Mouse (Mus musculus) forebrain, embryonic 12.5 days (tissue): ENCODE data around the gene Agrp. TPM values are rescaled to one million over a fixed set of nuclear protein-coding genes. Genes with fewer than 3 reads are reported as not detected.
A peak's percentile ranks its signal among the peaks of the same experiment; 100 is the strongest.

Experiments
- ATAC-seq: fragments of 200-750 bp; cut with Nextera tagmentation; 2 replicates; pipeline ENCODE4 v1.8.0; 2017; ENCODE audit warnings: moderate TSS enrichment; ENCODE audit not compliant: low FRiP score
- H3K27ac ChIP-seq: fragments of 300-500 bp; sonication (generic); 2 replicates; pipeline ENCODE4 v1.5.1; 2016; ENCODE audit warnings: mild to moderate bottlenecking
- H3K27me3 ChIP-seq: fragments of 300-500 bp; sonication (generic); 2 replicates; pipeline ENCODE4 v1.6.1; 2016; ENCODE audit warnings: mild to moderate bottlenecking
- H3K36me3 ChIP-seq: fragments of 300-500 bp; sonication (generic); replicated peaks from 2 replicates; pipeline ENCODE4 v1.6.1; 2016; ENCODE audit warnings: mild to moderate bottlenecking
- H3K4me1 ChIP-seq: fragments of 300-500 bp; sonication (generic); 2 replicates; pipeline ENCODE4 v1.6.1; 2016
- H3K4me2 ChIP-seq: fragments of 300-500 bp; sonication (generic); 2 replicates; pipeline ENCODE4 v1.6.1; 2016; ENCODE audit warnings: mild to moderate bottlenecking, moderate library complexity
- H3K4me3 ChIP-seq: fragments of 300-500 bp; sonication (generic); replicated peaks from 2 replicates; pipeline ENCODE4 v1.5.1; 2016; ENCODE audit warnings: mild to moderate bottlenecking
- H3K9ac ChIP-seq: fragments of 300-500 bp; sonication (generic); 2 replicates; pipeline ENCODE4 v1.6.1; 2016; ENCODE audit warnings: mild to moderate bottlenecking
- H3K9me3 ChIP-seq: fragments of 300-500 bp; sonication (generic); 2 replicates; pipeline ENCODE4 v1.6.1; 2016
- WGBS: fragments of 180-500 bp; shearing (Covaris S2); methylation state at CpG from one replicate; pipeline ENCODE4 v1.1.7; 2016; 5-methylcytosine and 5-hydroxymethylcytosine counted together
- polyA plus RNA-seq: library from polyadenylated mRNA; unstranded; fragments of >200 nt; fragmentation: Nextera tagmentation; extraction: Ambion mirVana; gene quantifications from 2 replicates; pipeline ENCODE4 v1.2.1, GENCODE M21; 2016

Agrp gene
- polyA plus RNA-seq, 1 experiment from 2014 or later = 0.61 TPM

DNA sequence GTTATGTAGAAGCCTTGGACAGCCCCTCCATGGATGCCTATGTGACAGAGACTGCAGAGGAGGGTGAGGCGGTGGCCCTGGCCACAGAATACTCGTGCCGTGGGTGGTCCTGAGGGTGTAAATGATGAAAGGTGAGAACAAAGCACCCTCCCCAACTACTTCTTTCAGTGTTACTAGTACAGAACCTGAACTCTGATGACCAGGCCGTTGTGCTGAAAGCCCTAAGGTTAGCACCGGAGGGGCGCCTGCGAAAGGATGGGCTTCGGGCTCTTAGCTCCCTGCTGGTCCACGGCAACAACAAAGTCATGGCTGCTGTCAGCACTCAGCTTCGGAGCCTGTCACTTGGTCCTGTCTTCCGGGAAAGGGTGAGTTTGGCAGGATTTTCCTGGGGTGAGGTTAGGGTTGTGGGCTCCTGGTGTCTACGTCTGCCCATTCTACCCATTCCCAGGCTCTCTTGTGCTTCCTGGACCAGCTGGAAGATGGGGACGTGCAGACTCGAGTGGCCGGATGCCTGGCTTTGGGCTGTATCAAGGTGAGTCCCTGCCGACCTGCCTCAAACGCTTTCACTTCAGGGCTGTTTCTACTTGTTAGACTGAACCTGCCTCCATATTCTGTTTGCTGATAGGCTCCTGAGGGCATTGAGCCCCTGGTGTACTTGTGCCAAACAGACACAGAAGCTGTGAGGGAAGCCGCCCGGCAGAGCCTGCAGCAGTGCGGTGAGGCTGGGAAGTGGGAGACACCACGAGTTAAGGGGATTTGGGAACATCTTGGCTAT lies 16.1 kb downstream of the Agrp start:
- Histone ChIP-seq H3K4me3 (no peak overlapping the region), H3K9ac (no peak overlapping the region), H3K36me3 (peaks cover 62% of the 10 kb centered on the region), H3K4me1 (peaks cover 25% of the 10 kb centered on the region), H3K9me3 (no peaks in the 10 kb centered on the region), H3K27me3 (no peaks in the 10 kb centered on the region), H3K27ac (peak overlapping the region; percentile 74; the same call in 1 of the 2 replicates), H3K4me2 (no peak overlapping the region)
- no peak for ATAC-seq
- WGBS = 90% methylated on average over 21 of the region's 21 CpGs

DNA sequence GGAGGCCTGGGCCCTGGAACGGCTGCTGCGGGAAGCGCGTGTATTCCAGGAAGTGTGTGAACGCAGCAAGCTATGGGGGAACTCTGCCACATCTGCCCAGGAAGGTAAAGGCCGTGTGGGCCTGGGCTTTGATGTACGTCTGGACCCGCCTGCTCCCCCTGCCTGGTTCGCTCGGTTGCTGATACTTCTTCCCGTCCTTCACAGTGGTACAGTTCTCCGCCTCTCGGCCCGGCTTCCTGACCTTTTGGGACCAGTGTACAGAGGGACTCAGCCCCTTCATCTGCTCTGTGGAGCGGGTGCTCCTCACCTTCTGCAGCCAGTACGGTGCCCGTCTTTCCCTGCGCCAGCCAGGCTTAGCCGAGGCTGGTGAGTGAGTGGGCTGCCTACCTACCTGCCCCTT lies 17.0 kb downstream of the Agrp start:
- peaks cover 6% of the 10 kb centered on the region; the same call in 1 of the 2 replicates for H3K27me3 ChIP-seq
- H3K27ac ChIP-seq = no peak overlapping the region
- no peak overlapping the region for H3K4me3 ChIP-seq
- peaks cover 20% of the 10 kb centered on the region for H3K4me1 ChIP-seq
- no peaks in the 10 kb centered on the region for H3K9me3 ChIP-seq
- peaks cover 71% of the 10 kb centered on the region for H3K36me3 ChIP-seq
- WGBS = 90% methylated on average over 19 of the region's 19 CpGs
- no peak for ATAC-seq
- H3K4me2 ChIP-seq = no peak overlapping the region
- H3K9ac ChIP-seq = no peak overlapping the region

DNA sequence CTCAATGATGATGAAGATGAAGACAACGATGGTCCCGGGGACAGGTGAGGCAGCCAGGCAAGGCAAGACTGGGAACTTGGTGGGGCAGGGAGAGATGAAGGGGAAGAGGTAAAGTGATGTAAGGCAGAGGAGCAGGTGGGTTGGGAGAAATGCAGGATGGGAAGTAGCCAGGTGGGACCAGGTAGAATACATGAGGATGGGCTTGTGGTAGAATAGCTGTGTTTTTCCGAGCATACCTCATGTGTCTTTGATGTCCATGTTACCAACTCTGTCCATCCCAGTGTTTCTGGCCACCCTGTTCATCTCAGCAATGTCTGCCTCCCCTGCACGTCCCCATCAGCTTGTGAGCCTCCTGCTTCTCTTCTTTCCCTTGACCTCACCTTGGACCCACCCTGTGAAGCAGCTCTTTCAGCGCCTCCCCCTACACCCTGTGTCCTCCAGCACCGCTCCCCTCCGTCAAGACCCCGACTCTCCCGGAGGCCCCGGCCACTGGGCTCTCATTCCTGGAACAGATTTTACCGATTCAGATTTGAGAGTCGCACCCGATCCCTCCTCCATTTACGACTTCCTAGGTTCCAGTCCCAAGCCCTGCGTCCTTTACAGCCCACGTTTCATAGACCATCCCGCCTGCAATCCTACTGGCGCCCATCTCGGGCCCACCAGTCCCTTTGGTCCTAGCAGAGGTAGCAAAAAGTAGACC lies 18.2 kb downstream of the Agrp start:
- Histone ChIP-seq H3K4me1 (peaks cover 24% of the 10 kb centered on the region), H3K9ac (no peak overlapping the region), H3K4me2 (no peak overlapping the region), H3K27me3 (peaks cover 17% of the 10 kb centered on the region), H3K27ac (no peak overlapping the region), H3K4me3 (no peak overlapping the region), H3K9me3 (no peaks in the 10 kb centered on the region), H3K36me3 (peaks cover 76% of the 10 kb centered on the region)
- ATAC-seq = no peak
- 94% methylated on average over 19 of the region's 19 CpGs for WGBS

DNA sequence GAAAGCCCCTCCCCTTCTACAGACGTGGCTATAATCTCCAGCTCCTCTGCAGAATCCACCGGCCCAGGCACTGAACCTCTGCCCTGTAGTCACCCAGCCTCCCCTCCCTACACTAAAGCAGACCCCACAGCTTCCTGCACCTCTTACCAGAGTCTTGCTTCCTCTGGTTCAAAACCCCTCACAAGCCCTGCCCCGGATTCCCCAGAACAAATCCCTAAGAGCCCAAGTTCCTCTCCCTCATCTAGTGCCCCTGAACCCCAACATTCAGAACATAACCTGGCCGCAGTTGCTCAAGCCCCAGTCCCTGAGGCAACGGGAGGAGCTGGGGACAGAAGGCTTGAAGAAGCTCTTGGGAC lies 18.9 kb downstream of the Agrp start:
- 94% methylated on average over 5 of the region's 5 CpGs for WGBS
- Histone ChIP-seq H3K9me3 (no peaks in the 10 kb centered on the region), H3K27ac (no peak overlapping the region), H3K9ac (no peak overlapping the region), H3K4me1 (peaks cover 28% of the 10 kb centered on the region), H3K4me2 (no peak overlapping the region), H3K27me3 (peaks cover 23% of the 10 kb centered on the region), H3K36me3 (peaks cover 73% of the 10 kb centered on the region), H3K4me3 (no peak overlapping the region)
- ATAC-seq = no peak

DNA sequence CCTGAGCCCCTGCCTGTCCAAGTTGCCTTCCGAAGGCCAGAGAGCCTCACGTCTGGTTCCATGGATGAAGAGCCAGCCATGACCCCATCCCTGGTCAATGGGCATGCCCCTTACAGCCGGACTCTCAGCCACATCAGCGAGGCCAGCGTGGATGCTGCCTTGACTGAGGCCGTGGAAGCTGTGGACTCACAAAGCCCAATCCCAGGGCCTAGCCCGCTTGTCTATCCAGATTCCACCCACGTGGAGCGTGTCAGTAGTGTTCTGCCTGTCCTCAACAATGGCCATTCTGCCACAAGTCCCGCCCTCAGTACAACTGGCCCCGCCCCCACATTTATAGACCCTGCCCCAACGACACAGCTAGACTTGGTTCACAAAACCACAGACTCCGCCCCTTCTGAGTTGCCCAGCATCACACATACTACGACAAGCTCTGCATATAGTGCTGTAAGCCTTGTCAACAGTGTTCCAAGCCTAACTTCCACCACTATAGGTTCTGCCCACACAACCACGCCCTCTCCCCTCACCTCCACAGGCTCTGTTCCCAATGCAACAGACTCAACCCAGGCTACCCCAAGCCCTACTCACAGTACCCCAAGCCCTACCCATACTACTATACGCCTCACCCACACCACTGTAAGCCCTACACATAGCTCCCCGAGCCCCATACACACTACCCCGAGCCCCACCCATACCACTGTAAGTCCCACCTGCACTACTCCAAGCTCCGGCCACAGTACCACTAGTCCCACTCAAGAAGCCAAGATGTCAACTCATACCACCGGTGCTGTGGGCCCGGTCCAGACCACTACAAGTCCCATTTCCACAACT lies 19.5 kb downstream of the Agrp start:
- H3K9ac ChIP-seq = no peak overlapping the region
- no peak for ATAC-seq
- no peak overlapping the region for H3K27ac ChIP-seq
- no peak overlapping the region for H3K4me3 ChIP-seq
- H3K4me1 ChIP-seq = peaks cover 28% of the 10 kb centered on the region
- WGBS = 92% methylated on average over 21 of the region's 21 CpGs
- peaks cover 70% of the 10 kb centered on the region for H3K36me3 ChIP-seq
- no peak overlapping the region for H3K4me2 ChIP-seq
- H3K27me3 ChIP-seq = peaks cover 28% of the 10 kb centered on the region
- no peaks in the 10 kb centered on the region for H3K9me3 ChIP-seq

DNA sequence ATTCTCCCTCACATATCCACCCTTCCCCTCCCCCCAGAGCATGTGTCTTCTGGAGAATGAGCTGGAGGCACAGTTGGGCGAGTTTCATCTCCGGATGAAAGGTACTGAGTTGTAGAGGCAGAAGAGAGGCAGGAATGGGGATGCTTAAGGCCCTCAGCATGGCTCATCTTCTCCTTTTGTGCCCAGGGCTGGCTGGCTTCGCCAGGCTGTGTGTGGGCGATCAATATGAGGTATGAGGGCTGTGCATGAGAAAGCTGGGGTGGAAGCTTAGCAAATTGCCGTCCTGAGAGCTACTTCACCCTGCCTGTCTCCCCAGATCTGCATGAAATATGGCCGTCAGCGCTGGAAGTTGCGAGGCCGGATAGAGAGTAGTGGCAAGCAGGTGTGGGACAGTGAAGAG lies 21.3 kb downstream of the Agrp start:
- H3K4me1 ChIP-seq = peaks cover 17% of the 10 kb centered on the region
- H3K4me3 ChIP-seq = no peak overlapping the region
- no peaks in the 10 kb centered on the region for H3K9me3 ChIP-seq
- no peak for ATAC-seq
- H3K4me2 ChIP-seq = no peak overlapping the region
- H3K27me3 ChIP-seq = peaks cover 39% of the 10 kb centered on the region
- H3K27ac ChIP-seq = no peak overlapping the region
- peaks cover 63% of the 10 kb centered on the region for H3K36me3 ChIP-seq
- WGBS = 87% methylated on average over 9 of the region's 9 CpGs
- H3K9ac ChIP-seq = no peak overlapping the region

DNA sequence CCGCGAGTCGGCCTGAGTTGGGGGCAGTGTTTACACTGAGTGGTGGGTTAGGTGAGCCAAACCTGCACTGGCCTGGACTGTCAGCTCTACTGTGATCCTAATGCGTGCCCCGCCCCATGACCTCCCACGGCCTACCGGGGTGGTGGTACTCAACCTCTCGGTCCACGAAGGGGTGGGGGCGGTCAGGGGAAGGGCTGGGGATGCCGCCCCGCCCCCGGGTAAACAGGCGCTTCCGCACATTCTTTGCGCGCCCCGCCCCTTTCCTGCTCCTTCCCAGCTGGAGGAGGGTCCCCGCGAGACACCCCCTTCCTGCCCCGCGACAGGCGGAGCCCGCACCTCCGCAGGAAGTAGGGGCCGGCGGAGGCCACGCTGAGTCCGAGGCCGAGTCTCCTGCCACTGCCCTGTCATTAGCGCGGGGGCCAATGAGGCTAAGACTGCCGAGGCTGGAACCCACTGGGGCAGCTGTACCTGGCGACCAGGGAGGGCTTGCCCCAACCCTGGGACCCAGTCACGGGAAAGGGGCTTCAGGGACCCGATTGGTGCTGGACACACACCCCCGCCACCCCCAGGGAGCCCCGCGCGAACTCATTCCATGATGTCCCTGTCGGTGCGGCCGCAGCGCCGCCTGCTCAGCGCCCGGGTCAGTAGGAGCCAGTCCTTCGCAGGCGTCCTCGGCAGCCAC lies 23.2 kb downstream of the Agrp start:
- Histone ChIP-seq H3K9me3 (no peaks in the 10 kb centered on the region), H3K4me2 (peak overlapping the region; percentile 78), H3K4me3 (peak overlapping the region; percentile 45), H3K36me3 (peaks cover 44% of the 10 kb centered on the region), H3K4me1 (peaks cover 17% of the 10 kb centered on the region), H3K27me3 (peaks cover 39% of the 10 kb centered on the region), H3K27ac (no peak overlapping the region), H3K9ac (peak overlapping the region; percentile 55)
- under 1% methylated on average over 50 of the region's 50 CpGs for WGBS
- ATAC-seq = peak; percentile 56

DNA sequence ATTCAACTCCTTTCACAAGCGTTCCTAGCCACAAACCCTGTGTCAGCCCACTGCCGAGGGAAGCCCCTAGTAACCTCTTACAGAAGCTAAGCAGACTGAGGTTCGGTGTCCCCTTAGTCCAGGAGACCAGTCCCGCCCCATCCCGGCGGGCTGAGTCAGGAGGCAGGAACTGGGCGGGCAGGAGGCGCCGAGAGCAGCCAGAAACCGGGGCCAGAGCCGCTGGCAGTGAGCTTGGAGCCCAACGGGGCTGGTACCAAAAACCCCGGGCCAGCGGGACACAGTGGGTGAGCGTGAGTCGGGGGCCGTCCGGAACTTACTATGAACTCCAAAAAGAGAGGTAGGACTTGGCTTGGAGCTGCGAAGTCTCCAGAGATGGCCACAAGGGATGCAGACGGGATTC lies 24.2 kb downstream of the Agrp start:
- Histone ChIP-seq H3K4me2 (no peak overlapping the region), H3K9me3 (no peaks in the 10 kb centered on the region), H3K9ac (no peak overlapping the region), H3K4me3 (peak overlapping the region; percentile 12; the same call in 1 of the 2 replicates), H3K36me3 (peaks cover 35% of the 10 kb centered on the region), H3K27ac (no peak overlapping the region), H3K4me1 (peaks cover 18% of the 10 kb centered on the region), H3K27me3 (peaks cover 39% of the 10 kb centered on the region)
- ATAC-seq = no peak
- 4% methylated on average over 20 of the region's 20 CpGs for WGBS

DNA sequence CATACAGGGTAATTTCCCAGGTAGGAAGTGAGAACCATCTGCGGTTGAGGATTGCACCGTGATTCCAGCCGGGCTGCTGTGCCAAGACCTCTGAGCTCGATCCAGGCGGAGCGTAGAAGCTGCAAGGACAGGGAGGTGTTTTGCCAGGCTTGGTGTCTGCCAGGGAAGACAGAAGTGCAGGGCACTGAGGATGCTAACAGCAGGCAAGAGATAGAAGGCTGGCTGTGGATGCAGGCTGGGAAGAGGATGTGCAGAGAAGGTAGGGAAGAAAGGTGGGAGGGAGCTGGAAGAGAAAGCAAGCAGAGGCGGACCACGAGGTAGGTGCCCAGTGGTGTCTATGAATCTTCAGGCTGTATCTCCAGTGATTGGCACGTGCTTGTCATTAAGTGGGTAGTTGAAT lies 25.4 kb downstream of the Agrp start:
- 86% methylated on average over 9 of the region's 9 CpGs for WGBS
- Histone ChIP-seq H3K27me3 (peaks cover 39% of the 10 kb centered on the region), H3K4me3 (no peak overlapping the region), H3K9me3 (no peaks in the 10 kb centered on the region), H3K4me2 (no peak overlapping the region), H3K27ac (no peak overlapping the region), H3K36me3 (peaks cover 23% of the 10 kb centered on the region), H3K4me1 (peaks cover 28% of the 10 kb centered on the region), H3K9ac (no peak overlapping the region)
- ATAC-seq = no peak

DNA sequence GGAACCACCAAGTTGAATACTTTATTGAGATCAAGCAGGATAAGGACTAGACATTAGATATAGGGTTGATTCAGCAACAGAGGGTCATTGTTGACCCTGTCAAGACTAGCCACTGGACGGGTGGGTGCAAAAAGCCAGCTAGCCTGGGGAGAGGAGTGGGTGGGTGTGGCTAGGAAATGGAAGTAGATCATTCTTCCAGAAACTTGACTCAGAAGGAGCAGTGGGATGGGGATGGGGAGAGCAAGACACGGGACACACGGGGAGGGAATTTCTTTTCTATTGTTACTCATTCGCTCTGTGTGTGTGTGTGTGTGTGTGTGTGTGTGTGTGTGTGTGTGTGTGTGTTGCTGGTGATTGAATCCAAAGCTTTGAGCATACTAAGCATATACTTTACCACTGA lies 27.4 kb downstream of the Agrp start:
- no peak for ATAC-seq
- no peak overlapping the region for H3K27ac ChIP-seq
- WGBS = 78% methylated on average over 4 of the region's 4 CpGs
- peaks cover 43% of the 10 kb centered on the region for H3K4me1 ChIP-seq
- H3K36me3 ChIP-seq = 0 out of 2 replicates have a peak, but pooled peaks cover 4% of the 10 kb centered on the region
- peaks cover 29% of the 10 kb centered on the region for H3K27me3 ChIP-seq
- no peak overlapping the region for H3K4me2 ChIP-seq
- H3K4me3 ChIP-seq = no peak overlapping the region
- H3K9me3 ChIP-seq = no peaks in the 10 kb centered on the region
- H3K9ac ChIP-seq = no peak overlapping the region

DNA sequence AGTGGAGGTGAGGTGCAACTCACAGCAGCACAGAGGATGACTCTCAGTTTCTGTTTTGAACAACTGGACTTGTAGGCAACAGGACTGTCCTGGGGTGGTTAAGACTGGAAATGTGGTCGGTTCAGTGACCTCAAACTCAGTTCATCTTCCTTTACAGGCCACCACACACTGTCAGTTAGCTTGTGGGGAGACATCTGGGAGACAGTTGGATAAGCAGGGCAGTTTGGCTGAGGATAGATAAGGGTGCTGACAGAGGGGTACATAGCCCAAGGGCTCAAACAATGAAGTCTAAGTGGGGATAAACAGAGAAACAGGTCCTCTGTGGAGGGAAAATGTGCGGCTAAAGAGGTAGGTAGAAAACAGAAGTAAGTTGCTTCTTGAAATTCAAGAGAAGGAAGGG lies 27.8 kb downstream of the Agrp start:
- 85% methylated on average over 2 of the region's 2 CpGs for WGBS
- H3K27ac ChIP-seq = no peak overlapping the region
- H3K4me3 ChIP-seq = no peak overlapping the region
- peaks cover 26% of the 10 kb centered on the region for H3K27me3 ChIP-seq
- no peaks in the 10 kb centered on the region for H3K9me3 ChIP-seq
- H3K4me1 ChIP-seq = peaks cover 46% of the 10 kb centered on the region
- 0 out of 2 replicates have a peak, but pooled peaks cover 3% of the 10 kb centered on the region for H3K36me3 ChIP-seq
- no peak overlapping the region for H3K9ac ChIP-seq
- ATAC-seq = no peak
- no peak overlapping the region for H3K4me2 ChIP-seq

DNA sequence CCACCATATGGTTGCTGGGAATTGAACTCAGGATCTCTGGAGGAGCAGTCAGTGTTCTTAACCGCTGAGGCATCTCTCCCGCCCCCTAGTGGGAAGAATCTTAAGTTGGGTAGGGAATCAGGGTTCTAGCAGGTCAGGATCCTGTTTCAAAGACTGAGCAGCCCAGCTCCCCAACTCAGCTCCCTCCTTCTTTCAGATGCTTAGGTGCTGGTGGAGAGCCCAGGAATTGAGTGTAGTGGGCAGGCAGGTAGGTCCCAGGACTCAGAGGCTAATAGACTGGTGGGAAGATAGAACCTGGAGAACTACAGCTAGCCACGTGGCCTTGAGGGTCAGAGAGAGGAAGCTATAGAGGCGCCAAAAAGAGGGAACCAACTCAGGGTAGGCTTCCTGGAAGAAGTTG lies 29.5 kb downstream of the Agrp start:
- Histone ChIP-seq H3K4me3 (no peak overlapping the region), H3K9me3 (no peaks in the 10 kb centered on the region), H3K27me3 (peaks cover 17% of the 10 kb centered on the region), H3K4me2 (peak overlapping the region; percentile 93), H3K9ac (no peak overlapping the region), H3K4me1 (peaks cover 35% of the 10 kb centered on the region), H3K27ac (no peak overlapping the region), H3K36me3 (0 out of 2 replicates have a peak, but pooled peaks cover 3% of the 10 kb centered on the region)
- WGBS = 23% methylated on average over 4 of the region's 4 CpGs
- no peak for ATAC-seq
